Mouse (Mus musculus): Measurements from ENCODE around the gene Skap1. TPM values are rescaled to one million over a fixed set of nuclear protein-coding genes. Genes with fewer than 3 reads are reported as not detected.
"Not testable (repeated sequence)": the region's sequence is repeated elsewhere in the genome, so short reads cannot be mapped to it uniquely, and the experiment has no call there.

Gene Skap1
- polyA plus RNA-seq, 1 experiment = 3.0 TPM

GRCm38 (mm10) chr11:96775063-96775462 is 310.7 kb downstream of the Skap1 start:
- TF ChIP-seq CTCF (IDR thresholded peaks at IDR 0.05; ENCODE audit: extremely low read depth, insufficient read length, insufficient replicate concordance, low read depth, low read length) = no peak
- no peak for TF ChIP-seq POLR2A (IDR thresholded peaks at IDR 0.05; ENCODE audit: low read depth, low read length)
- WGBS = 89% methylated on average over 8 of the region's 8 CpGs

GRCm38 (mm10) chr11:96775665-96776064 is 311.3 kb downstream of the Skap1 start:
- peaks cover 4% of the 10 kb centered on the region; the same call in 1 of the 2 replicates for H3K4me1 ChIP-seq (ENCODE audit: control insufficient read depth, insufficient read depth, insufficient read length, low read length)
- no peak overlapping the region for H3K27ac ChIP-seq (ENCODE audit: insufficient read depth, low read depth, low read length)
- H3K27me3 ChIP-seq (ENCODE audit: control insufficient read depth, insufficient read depth, low read length) = no peaks in the 10 kb centered on the region
- H3K36me3 ChIP-seq (ENCODE audit: control insufficient read depth, insufficient read depth, low read length) = peaks cover 25% of the 10 kb centered on the region
- WGBS = 72% methylated on average over 7 of the region's 7 CpGs
- TF ChIP-seq CTCF (IDR thresholded peaks at IDR 0.05; ENCODE audit: extremely low read depth, insufficient read length, insufficient replicate concordance, low read depth, low read length) (no peak), POLR2A (IDR thresholded peaks at IDR 0.05; ENCODE audit: low read depth, low read length) (no peak)
- H3K4me3 ChIP-seq (ENCODE audit: low read depth, low read length) = no peak overlapping the region

More at GRCm38 (mm10) chr11:96775063-96775462, 310.7 kb downstream of the Skap1 start:
- no peak overlapping the region for H3K4me3 ChIP-seq (ENCODE audit: low read depth, low read length)
- H3K27ac ChIP-seq (ENCODE audit: insufficient read depth, low read depth, low read length) = no peak overlapping the region
- H3K36me3 ChIP-seq (ENCODE audit: control insufficient read depth, insufficient read depth, low read length) = peaks cover 31% of the 10 kb centered on the region
- H3K27me3 ChIP-seq (ENCODE audit: control insufficient read depth, insufficient read depth, low read length) = no peaks in the 10 kb centered on the region
- peaks cover 4% of the 10 kb centered on the region; the same call in 1 of the 2 replicates for H3K4me1 ChIP-seq (ENCODE audit: control insufficient read depth, insufficient read depth, insufficient read length, low read length)

DNA sequence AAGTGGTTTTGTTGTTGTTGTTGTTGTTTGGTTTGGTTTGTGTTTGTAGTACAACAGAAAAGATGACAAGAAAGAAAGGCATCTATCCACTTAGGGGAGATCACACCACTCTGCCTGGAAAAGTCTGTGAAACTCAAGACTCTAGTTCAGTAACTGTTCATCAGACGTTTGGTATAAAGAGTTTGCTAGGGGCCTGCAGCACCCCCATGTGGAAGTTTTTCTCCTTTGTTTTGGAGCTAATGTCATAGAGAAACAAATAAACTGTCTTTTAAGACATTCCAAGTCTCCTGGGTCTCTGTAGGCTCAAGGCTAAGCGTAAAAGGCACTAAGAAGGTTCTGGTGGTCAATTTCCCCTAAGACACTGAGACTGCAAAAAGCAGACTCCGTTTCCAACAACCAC is 311.7 kb downstream of the Skap1 start:
- H3K36me3 ChIP-seq (ENCODE audit: control insufficient read depth, insufficient read depth, low read length) = peaks cover 21% of the 10 kb centered on the region
- H3K4me1 ChIP-seq (ENCODE audit: control insufficient read depth, insufficient read depth, insufficient read length, low read length) = peaks cover 4% of the 10 kb centered on the region; the same call in 1 of the 2 replicates
- no peak for TF ChIP-seq POLR2A (IDR thresholded peaks at IDR 0.05; ENCODE audit: low read depth, low read length)
- TF ChIP-seq CTCF (IDR thresholded peaks at IDR 0.05; ENCODE audit: extremely low read depth, insufficient read length, insufficient replicate concordance, low read depth, low read length) = no peak
- H3K27me3 ChIP-seq (ENCODE audit: control insufficient read depth, insufficient read depth, low read length) = no peaks in the 10 kb centered on the region
- no peak overlapping the region for H3K4me3 ChIP-seq (ENCODE audit: low read depth, low read length)
- 58% methylated on average over 3 of the region's 3 CpGs for WGBS
- H3K27ac ChIP-seq (ENCODE audit: insufficient read depth, low read depth, low read length) = no peak overlapping the region

DNA sequence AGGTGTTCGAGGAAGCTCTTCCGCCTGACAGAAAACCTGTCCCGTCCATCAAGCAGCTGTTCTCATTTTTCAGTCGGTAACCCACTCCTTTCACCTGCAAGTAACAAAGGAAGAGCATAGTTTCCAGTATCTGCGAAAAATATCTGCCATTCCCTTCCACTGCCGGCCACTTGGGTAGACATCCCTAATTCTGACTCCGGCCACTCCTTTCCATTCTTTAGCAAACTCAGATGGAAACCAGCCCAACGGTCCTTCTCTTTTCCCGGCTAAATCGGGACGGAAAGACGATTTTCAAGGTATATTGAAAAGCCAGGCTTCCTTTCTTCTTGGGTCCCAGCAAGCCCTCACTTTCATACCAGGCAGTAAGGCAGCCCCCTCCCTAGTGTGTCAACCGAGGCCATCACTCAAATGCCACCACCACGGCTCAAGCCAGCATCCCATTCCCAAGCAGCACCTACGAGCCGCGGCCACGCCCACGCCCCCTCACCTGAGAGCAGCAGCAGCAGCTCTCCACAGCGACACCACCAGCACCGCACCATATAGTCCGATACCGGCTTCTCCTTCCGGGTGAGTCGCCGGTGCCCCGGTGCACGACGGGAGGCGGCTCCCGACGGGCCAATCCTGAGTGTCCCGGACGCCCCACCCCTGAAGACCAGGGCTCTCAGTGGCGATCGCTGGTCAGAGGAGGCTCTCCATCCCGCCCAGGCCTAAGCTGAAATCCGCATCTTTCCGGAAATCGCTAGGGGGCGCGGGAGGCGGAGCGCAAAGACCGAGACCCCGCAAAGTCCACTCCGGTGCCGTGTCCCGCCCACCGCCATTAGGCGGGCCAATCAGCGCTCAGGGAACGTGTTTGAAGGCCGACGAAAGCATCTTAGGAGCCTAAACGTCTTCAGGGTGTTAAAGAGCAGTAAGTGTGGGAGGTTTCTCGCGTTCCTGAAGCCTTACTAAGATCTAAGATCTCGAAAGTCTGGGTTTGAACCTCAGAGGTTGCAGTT is 312.9 kb downstream of the Skap1 start, which contains the start of gene Snx11:
Gene Snx11 (minus strand): TSS at position 592 of the 995 bp plus-strand sequence.
- WGBS = 1% methylated on average over 59 of the region's 59 CpGs
- Histone ChIP-seq H3K4me3 (ENCODE audit: low read depth, low read length) (peak within 1 kb of the TSS; percentile 92), H3K27me3 (ENCODE audit: control insufficient read depth, insufficient read depth, low read length) (no peaks in the 10 kb centered on the region), H3K4me1 (ENCODE audit: control insufficient read depth, insufficient read depth, insufficient read length, low read length) (peaks cover 4% of the 10 kb centered on the region; the same call in 1 of the 2 replicates), H3K36me3 (ENCODE audit: control insufficient read depth, insufficient read depth, low read length) (peaks cover 10% of the 10 kb centered on the region), H3K27ac (ENCODE audit: insufficient read depth, low read depth, low read length) (peak within 1 kb of the TSS; percentile 67; the same call in 1 of the 2 replicates)
- TF ChIP-seq CTCF (IDR thresholded peaks at IDR 0.05; ENCODE audit: extremely low read depth, insufficient read length, insufficient replicate concordance, low read depth, low read length) = peak; percentile 57; the same call in 1 of the 2 replicates
- TF ChIP-seq POLR2A (IDR thresholded peaks at IDR 0.05; ENCODE audit: low read depth, low read length) = peak; percentile 54; the same call in 1 of the 2 replicates

DNA sequence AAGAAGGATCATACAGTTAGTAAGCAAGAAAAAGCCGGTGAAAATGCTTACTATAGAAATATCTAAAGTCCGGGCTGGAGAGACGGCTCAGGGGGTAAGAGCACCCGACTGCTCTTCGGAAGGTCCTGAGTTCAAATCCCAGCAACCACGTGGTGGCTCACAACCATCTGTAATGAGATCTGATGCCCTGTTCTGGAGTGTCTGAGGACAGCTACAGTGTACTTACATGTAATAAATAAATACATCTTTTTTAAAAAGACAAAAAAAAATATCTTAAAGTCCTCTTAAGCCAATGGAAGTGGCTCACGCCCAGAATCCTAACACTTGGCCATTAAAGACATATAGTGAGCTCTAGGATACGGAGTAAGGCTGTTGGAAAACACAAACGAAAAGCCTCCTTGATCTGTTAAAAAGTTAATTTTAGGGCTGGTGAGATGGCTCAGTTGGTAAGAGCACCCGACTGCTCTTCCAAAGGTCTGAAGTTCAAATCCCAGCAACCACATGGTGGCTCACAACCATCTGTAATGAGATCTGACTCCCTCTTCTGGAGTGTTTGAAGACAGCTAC is 313.8 kb downstream of the Skap1 start:
- peak overlapping the region; percentile 67; the same call in 1 of the 2 replicates for H3K27ac ChIP-seq (ENCODE audit: insufficient read depth, low read depth, low read length)
- not testable (repeated sequence) for H3K36me3 ChIP-seq (ENCODE audit: control insufficient read depth, insufficient read depth, low read length); H3K4me1 ChIP-seq (ENCODE audit: control insufficient read depth, insufficient read depth, insufficient read length, low read length); H3K27me3 ChIP-seq (ENCODE audit: control insufficient read depth, insufficient read depth, low read length)
- WGBS = 60% methylated on average over 10 of the region's 10 CpGs
- H3K4me3 ChIP-seq (ENCODE audit: low read depth, low read length) = peak overlapping the region; percentile 92; the same call in 1 of the 2 replicates

DNA sequence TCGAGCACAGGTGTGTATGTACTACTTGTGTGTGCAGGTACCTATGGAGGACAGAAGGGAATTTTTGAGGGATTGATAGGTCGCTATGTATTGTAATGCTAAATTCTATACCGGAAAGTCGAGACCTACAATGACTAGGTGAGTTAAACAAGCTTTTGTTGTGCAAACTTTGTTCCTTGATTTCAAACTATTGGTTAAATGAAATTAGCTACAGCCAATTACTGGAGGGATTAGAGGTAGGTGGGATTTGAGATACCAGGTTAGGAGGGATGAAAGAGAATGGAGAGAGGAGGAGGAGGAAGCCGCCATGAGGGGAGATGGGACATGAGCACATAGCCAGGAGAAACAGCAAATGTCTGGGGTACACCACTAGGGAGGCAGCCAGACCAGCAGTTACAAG is 315.9 kb downstream of the Skap1 start:
- WGBS = 85% methylated on average over 5 of the region's 5 CpGs
- TF ChIP-seq POLR2A (IDR thresholded peaks at IDR 0.05; ENCODE audit: low read depth, low read length) (no peak), CTCF (IDR thresholded peaks at IDR 0.05; ENCODE audit: extremely low read depth, insufficient read length, insufficient replicate concordance, low read depth, low read length) (no peak)

DNA sequence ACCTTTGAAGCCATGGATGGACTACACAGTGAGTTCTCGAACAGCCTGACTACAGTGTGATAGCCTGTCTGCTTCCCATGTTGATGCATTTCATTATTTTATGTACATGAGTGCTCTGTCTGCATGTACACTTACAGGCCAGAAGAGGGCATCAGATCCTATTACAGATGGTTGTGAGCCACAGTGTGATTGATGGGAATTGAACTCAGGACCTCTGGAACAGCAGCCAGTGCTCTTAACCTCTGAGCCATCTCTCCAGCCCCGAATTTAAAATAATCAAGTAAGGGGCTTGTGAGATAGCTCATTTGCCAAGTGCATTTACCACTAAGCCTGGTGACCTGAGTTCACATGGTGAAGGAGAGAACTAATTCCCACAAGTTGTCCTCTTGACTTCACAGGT is 317.0 kb downstream of the Skap1 start:
- H3K27ac ChIP-seq (ENCODE audit: insufficient read depth, low read depth, low read length) = no peak overlapping the region
- peaks cover 1% of the 10 kb centered on the region; the same call in 1 of the 2 replicates for H3K4me1 ChIP-seq (ENCODE audit: control insufficient read depth, insufficient read depth, insufficient read length, low read length)
- WGBS = 69% methylated on average over 2 of the region's 2 CpGs
- no peak for TF ChIP-seq CTCF (IDR thresholded peaks at IDR 0.05; ENCODE audit: extremely low read depth, insufficient read length, insufficient replicate concordance, low read depth, low read length)
- no peak for TF ChIP-seq POLR2A (IDR thresholded peaks at IDR 0.05; ENCODE audit: low read depth, low read length)
- no peak overlapping the region for H3K4me3 ChIP-seq (ENCODE audit: low read depth, low read length)
- no peaks in the 10 kb centered on the region for H3K36me3 ChIP-seq (ENCODE audit: control insufficient read depth, insufficient read depth, low read length)
- no peaks in the 10 kb centered on the region for H3K27me3 ChIP-seq (ENCODE audit: control insufficient read depth, insufficient read depth, low read length)

More for the DNA sequence above, 315.9 kb downstream of the Skap1 start:
- no peaks in the 10 kb centered on the region for H3K27me3 ChIP-seq (ENCODE audit: control insufficient read depth, insufficient read depth, low read length)
- H3K36me3 ChIP-seq (ENCODE audit: control insufficient read depth, insufficient read depth, low read length) = no peaks in the 10 kb centered on the region
- peaks cover 4% of the 10 kb centered on the region; the same call in 1 of the 2 replicates for H3K4me1 ChIP-seq (ENCODE audit: control insufficient read depth, insufficient read depth, insufficient read length, low read length)
- no peak overlapping the region for H3K4me3 ChIP-seq (ENCODE audit: low read depth, low read length)
- no peak overlapping the region for H3K27ac ChIP-seq (ENCODE audit: insufficient read depth, low read depth, low read length)

Data from small intestine, adult 2 months (tissue).